Mouse (Mus musculus): Measurements from ENCODE around the gene Ivns1abp. TPM values are rescaled to one million over a fixed set of nuclear protein-coding genes. Genes with fewer than 3 reads are reported as not detected.

Gene Ivns1abp
- polyA plus RNA-seq, 1 experiment from 2014 or later = 68.2 TPM

DNA sequence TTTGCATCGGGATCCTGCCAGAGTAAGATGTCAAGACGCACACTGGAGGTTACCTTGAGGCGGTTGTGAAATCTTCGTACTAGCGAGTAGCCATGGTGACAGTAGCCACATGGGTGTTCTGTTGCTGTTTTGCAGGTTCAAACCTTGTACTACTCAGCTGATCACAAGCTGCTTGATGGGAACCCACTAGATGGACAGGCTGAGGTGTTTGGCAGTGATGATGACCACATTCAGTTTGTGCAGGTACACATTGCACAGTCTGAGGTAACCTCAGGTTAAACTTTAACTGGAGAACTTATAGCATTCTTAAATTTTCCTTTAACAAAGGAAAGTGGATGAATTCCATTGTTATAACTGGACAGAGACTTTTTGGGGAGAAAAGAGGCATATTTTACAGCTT, 11.7 kb downstream of the Ivns1abp start:
- Histone ChIP-seq H3K36me3 (replicated peaks; ENCODE audit: insufficient read depth, low read length) (peaks cover 90% of the 10 kb centered on the region), H3K27me3 (ENCODE audit: insufficient read depth, low read length) (no peaks in the 10 kb centered on the region), H3K4me1 (ENCODE audit: insufficient read depth) (no peaks in the 10 kb centered on the region), H3K9me3 (ENCODE audit: low read length) (no peaks in the 10 kb centered on the region), H3K4me3 (ENCODE audit: low read depth, low read length) (no peak overlapping the region), H3K9ac (replicated peaks) (no peak overlapping the region), H3K4me2 (ENCODE audit: low read depth, low read length) (no peak overlapping the region), H3K27ac (ENCODE audit: low read depth) (no peak overlapping the region)
- WGBS (ENCODE audit: insufficient replicate concordance) = 71% methylated on average over 5 of the region's 5 CpGs
- ATAC-seq (peak; percentile 90), DNase-seq (peak; percentile 34)
- TF ChIP-seq EP300 (IDR thresholded peaks at IDR 0.05; ENCODE audit: low read depth) = no peak
- no peak for TF ChIP-seq CTCF (IDR thresholded peaks at IDR 0.05; ENCODE audit: low read depth)

- 82% methylated on average over 3 of the region's 3 CpGs for WGBS (ENCODE audit: insufficient replicate concordance)
- peaks cover 90% of the 10 kb centered on the region for H3K36me3 ChIP-seq (replicated peaks; ENCODE audit: insufficient read depth, low read length)
- H3K27ac ChIP-seq (ENCODE audit: low read depth) = no peak overlapping the region
- no peaks in the 10 kb centered on the region for H3K27me3 ChIP-seq (ENCODE audit: insufficient read depth, low read length)
- no peak for ATAC-seq
- no peaks in the 10 kb centered on the region for H3K4me1 ChIP-seq (ENCODE audit: insufficient read depth)
- no peak for DNase-seq
- H3K4me2 ChIP-seq (ENCODE audit: low read depth, low read length) = no peak overlapping the region
- H3K9me3 ChIP-seq (ENCODE audit: low read length) = no peaks in the 10 kb centered on the region
- TF ChIP-seq EP300 (IDR thresholded peaks at IDR 0.05; ENCODE audit: low read depth) = no peak
- TF ChIP-seq CTCF (IDR thresholded peaks at IDR 0.05; ENCODE audit: low read depth) = no peak
- H3K4me3 ChIP-seq (ENCODE audit: low read depth, low read length) = no peak overlapping the region
- no peak overlapping the region for H3K9ac ChIP-seq (replicated peaks)
These were observed 15.1 kb downstream of the Ivns1abp start for GRCm38 (mm10) chr1:151359374-151359773.

DNA sequence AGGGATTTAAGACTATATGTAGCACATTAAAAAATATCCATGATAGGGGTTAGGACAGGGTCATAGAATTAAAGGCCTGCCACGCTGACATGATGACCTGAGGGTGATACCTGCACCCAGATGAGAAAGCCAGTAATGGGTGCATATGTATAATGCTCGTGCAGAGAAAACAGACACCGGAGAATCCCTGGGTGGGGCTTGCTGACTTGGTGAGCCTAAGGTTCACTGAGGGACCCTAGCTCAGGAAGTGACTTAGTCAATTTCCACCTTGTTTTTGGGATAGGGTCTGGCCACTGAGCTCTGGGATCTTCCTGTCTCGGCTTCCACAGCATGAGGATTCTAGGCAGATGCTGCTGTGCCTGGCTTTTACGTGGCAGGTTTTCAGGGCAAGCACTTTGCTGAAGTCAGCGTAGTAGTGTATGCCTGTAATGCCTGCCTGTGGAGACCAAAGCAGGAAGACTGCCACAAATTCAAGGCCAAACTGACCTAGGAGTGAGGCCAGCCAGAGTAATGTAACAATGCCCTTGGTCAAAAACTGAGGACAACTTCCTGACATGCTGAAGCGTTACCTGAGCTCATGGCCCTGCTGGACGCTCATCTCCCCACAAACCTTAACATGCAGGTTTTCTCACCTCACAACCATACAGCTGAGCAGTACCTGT, 22.8 kb downstream of the Ivns1abp start:
- H3K4me3 ChIP-seq (ENCODE audit: low read depth, low read length) = no peak overlapping the region
- ATAC-seq (no peak), DNase-seq (no peak)
- TF ChIP-seq CTCF (IDR thresholded peaks at IDR 0.05; ENCODE audit: low read depth) (no peak), EP300 (IDR thresholded peaks at IDR 0.05; ENCODE audit: low read depth) (no peak)
- H3K4me1 ChIP-seq (ENCODE audit: insufficient read depth) = no peaks in the 10 kb centered on the region
- H3K36me3 ChIP-seq (replicated peaks; ENCODE audit: insufficient read depth, low read length) = peaks cover 72% of the 10 kb centered on the region
- no peak overlapping the region for H3K9ac ChIP-seq (replicated peaks)
- H3K9me3 ChIP-seq (ENCODE audit: low read length) = no peaks in the 10 kb centered on the region
- H3K4me2 ChIP-seq (ENCODE audit: low read depth, low read length) = no peak overlapping the region
- H3K27me3 ChIP-seq (ENCODE audit: insufficient read depth, low read length) = no peaks in the 10 kb centered on the region
- H3K27ac ChIP-seq (ENCODE audit: low read depth) = no peak overlapping the region
- 78% methylated on average over 8 of the region's 8 CpGs for WGBS (ENCODE audit: insufficient replicate concordance)

DNA sequence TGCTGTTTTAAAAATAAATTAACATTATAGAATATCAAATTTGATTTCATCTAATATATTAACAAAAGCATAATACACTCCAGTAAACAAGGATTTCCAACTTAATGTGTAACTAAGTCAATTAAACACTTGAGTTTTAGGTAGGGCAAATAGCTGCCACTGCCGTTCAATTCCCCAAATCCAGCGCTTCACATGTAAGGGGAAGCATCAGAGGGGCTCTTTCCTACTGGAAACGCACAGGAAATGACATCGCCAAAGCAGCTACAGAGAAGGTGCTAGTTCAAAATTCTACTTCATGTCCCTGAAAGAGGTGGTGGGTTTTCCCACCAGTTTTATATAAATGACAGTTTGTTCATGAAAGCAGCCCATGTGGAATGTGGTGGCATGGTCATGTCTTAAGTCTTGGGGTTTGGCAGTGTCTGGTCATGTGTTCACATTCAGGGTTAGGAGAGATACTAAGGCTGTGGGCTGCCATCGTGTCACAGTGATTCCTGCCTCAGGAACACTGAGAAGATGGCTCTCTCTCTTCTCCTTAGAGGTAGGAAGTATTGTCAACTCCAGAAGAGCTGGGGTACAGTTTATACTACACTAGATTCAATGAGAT, 23.5 kb downstream of the Ivns1abp start:
- TF ChIP-seq EP300 (IDR thresholded peaks at IDR 0.05; ENCODE audit: low read depth) = no peak
- TF ChIP-seq CTCF (IDR thresholded peaks at IDR 0.05; ENCODE audit: low read depth) = no peak
- Histone ChIP-seq H3K4me2 (ENCODE audit: low read depth, low read length) (no peak overlapping the region), H3K9ac (replicated peaks) (no peak overlapping the region), H3K36me3 (replicated peaks; ENCODE audit: insufficient read depth, low read length) (peaks cover 65% of the 10 kb centered on the region), H3K27me3 (ENCODE audit: insufficient read depth, low read length) (no peaks in the 10 kb centered on the region), H3K9me3 (ENCODE audit: low read length) (no peaks in the 10 kb centered on the region), H3K4me1 (ENCODE audit: insufficient read depth) (no peaks in the 10 kb centered on the region), H3K27ac (ENCODE audit: low read depth) (no peak overlapping the region), H3K4me3 (ENCODE audit: low read depth, low read length) (no peak overlapping the region)
- 88% methylated on average over 5 of the region's 5 CpGs for WGBS (ENCODE audit: insufficient replicate concordance)
- ATAC-seq = no peak
- DNase-seq = no peak

DNA sequence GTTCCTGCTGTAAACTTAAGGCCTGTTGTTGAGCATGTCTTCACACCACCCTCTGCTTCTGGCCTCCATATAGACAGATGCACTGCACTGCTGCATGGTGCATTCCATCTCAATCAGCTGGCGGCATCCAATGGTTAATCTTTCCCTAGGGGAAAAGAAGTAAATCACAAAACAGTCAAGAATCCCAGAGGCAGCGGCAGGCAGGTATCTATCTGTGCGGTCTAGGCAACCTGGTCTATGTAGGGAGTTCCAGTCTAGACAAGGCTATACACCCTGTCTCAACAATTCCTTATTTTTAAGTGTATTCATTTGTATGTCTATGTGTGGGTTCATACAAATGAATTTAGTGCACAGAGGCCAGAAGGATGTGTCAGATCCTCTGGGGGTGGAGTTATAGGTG, 24.2 kb downstream of the Ivns1abp start:
- no peak overlapping the region for H3K4me3 ChIP-seq (ENCODE audit: low read depth, low read length)
- no peak overlapping the region for H3K4me2 ChIP-seq (ENCODE audit: low read depth, low read length)
- no peaks in the 10 kb centered on the region for H3K27me3 ChIP-seq (ENCODE audit: insufficient read depth, low read length)
- ATAC-seq (no peak), DNase-seq (no peak)
- no peaks in the 10 kb centered on the region for H3K4me1 ChIP-seq (ENCODE audit: insufficient read depth)
- H3K9me3 ChIP-seq (ENCODE audit: low read length) = no peaks in the 10 kb centered on the region
- 92% methylated on average over 3 of the region's 3 CpGs for WGBS (ENCODE audit: insufficient replicate concordance)
- TF ChIP-seq CTCF (IDR thresholded peaks at IDR 0.05; ENCODE audit: low read depth) (no peak), EP300 (IDR thresholded peaks at IDR 0.05; ENCODE audit: low read depth) (no peak)
- no peak overlapping the region for H3K27ac ChIP-seq (ENCODE audit: low read depth)
- H3K36me3 ChIP-seq (replicated peaks; ENCODE audit: insufficient read depth, low read length) = peaks cover 58% of the 10 kb centered on the region
- H3K9ac ChIP-seq (replicated peaks) = no peak overlapping the region

DNA sequence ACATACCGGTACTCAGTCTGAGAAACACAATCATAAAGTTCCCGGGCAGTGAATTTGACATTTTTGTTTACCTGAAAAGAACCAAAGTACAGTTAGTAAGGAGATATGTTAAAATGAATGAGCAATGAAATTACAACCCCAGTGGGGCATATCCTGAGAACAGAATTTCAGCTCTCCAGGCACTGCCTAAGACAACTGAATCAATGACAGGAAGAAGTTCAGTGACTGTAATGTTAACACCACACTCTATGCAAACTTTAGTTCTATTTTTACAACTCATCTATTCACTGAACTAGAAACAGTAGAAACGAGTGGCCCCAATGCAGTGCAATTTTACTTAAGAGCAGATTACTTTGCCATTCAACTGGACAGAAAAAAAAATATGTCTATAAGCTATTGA, 26.3 kb downstream of the Ivns1abp start:
- no peak overlapping the region for H3K4me2 ChIP-seq (ENCODE audit: low read depth, low read length)
- TF ChIP-seq EP300 (IDR thresholded peaks at IDR 0.05; ENCODE audit: low read depth) (no peak), CTCF (IDR thresholded peaks at IDR 0.05; ENCODE audit: low read depth) (no peak)
- H3K27ac ChIP-seq (ENCODE audit: low read depth) = no peak overlapping the region
- no peak overlapping the region for H3K9ac ChIP-seq (replicated peaks)
- H3K36me3 ChIP-seq (replicated peaks; ENCODE audit: insufficient read depth, low read length) = peaks cover 37% of the 10 kb centered on the region
- DNase-seq = no peak
- no peaks in the 10 kb centered on the region for H3K4me1 ChIP-seq (ENCODE audit: insufficient read depth)
- no peaks in the 10 kb centered on the region for H3K27me3 ChIP-seq (ENCODE audit: insufficient read depth, low read length)
- no peak overlapping the region for H3K4me3 ChIP-seq (ENCODE audit: low read depth, low read length)
- ATAC-seq = no peak
- no peaks in the 10 kb centered on the region for H3K9me3 ChIP-seq (ENCODE audit: low read length)
- WGBS (ENCODE audit: insufficient replicate concordance) = 75% methylated on average over 3 of the region's 3 CpGs
